Mouse (Mus musculus) layer of hippocampus, adult 9-11 months (tissue): ENCODE results near the gene Fntb.

ENCODE experiments used
- DNase-seq: peaks from one replicate; pipeline ENCODE4 v3.0.0; 2022

Gene Fntb

DNA sequence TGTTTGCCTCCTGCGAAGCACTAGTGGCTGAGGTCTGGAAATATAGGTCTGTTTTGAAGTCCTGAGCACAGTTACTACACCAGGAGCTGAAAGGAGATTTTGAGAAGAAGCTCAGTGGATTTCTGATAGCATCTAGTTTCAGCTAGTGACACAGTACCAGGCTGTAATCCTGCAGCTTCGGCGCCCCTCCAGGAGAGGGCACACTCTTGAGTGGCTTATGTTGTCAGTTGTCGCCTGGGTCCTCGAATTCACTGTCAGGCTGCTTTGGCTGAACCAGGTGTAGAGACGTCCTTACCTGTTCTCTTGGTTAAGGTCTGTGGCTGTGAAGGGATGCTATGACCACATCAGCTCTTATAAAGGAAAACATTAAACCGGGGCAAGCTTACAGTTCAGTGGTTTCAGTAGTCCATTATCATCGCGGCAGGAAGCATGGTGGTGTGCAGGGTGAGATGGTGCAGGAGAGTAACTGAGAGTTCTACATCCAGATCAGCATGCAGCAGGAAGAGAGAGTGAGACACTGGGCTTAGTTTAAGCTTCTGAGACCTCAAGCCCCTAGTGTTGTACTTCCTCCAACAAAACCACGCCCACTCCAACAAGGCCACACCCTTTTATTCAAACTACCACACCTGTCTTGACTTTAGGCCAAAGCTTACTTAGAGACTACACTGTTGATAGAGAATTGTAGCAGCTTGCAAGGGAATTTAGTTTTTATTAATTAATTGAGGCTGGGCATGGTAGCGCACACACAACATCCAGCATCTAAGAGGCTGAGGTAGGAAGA, 124.2 kb downstream of the Fntb start:
- DNase-seq = no peak

DNA sequence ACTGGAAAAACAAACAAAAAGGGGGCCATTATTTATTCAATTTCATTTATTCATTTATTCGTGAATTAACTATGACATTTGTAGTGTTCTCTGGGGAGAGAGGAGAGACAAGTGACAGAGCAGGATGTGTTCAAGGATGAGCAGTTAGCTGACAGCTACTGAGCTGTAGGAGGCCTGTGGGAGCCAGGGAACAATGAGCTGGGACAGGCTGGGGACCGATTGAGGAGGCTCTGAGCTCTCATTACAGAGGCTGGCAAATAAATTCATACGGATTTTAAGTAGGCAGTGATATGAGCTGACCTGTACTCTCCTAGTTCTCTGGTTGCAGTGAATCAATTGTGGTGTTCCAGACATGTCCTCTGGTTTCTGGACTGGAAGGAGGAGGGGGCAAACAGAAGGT, 125.8 kb downstream of the Fntb start:
- no peak for DNase-seq

DNA sequence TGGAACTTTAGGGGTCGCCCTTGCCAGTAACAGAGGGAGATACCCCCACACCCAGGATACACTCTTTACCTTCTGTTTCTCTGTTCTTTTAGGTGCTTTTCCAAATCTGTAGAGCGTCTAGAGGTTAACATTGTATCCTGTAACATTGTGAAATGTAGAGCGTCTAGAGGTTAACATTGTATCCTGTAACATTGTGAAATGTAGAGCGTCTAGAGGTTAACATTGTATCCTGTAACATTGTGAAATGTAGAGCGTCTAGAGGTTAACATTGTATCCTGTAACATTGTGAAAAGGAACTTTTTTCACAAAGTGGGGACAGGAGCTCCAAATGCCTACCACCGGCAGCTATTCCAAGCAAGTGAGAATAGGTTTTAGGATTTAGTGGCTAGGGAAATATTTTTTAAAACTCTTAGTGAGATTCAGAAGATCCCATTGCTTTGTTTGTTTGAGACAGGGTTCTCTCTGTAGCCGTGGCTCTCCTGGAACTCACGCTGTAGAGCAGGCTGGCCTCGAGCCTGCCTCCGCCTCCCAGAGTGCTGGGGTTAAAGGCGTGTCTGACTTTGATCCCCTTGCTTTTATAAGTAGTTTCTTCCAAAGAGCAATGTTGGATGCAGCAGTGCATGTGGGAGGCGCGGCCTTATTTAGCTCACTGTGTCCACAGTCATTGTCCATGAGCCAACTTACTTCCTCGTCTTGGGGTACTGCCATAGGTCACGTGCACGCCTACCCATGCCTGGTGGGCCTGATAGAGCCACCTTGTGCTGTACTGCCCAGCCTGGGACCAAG, 127.7 kb downstream of the Fntb start:
- DNase-seq = no peak

DNA sequence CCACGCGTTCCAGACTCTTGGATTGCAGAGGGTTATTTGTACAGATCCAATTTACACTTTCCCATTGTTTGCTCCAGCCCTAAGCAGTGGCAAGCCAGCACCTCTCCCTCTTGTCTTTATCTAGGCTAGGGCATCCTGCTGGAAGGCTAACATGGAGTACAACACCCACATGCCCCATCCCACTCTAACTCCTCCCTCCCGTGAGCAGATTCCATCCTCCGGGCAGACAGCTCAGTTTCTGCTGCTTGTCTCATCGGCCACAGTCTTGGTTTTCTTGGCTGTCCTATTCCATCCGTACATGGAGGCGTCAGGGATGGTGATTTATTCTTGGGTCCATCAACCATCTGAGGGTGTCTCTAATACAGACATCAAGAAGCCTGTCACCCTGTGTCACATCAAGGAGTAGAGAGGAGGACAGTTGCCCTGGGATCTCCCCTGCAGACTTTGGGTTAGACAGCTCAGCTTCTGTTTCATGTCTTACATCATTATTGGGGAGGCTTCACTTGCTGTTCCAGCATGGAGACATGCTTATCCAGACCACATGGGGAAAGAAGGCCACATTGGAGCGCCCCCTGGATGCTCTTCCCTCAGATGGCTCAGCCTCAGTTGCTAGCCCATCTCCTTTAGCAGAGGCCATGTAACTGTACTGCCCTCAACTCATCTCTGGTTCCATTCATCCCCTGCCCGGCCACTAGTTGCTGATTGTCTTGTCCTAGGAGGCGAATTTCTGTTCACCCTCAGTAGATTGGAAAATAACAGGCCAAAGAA, 129.6 kb downstream of the Fntb start:
- no peak for DNase-seq

DNA sequence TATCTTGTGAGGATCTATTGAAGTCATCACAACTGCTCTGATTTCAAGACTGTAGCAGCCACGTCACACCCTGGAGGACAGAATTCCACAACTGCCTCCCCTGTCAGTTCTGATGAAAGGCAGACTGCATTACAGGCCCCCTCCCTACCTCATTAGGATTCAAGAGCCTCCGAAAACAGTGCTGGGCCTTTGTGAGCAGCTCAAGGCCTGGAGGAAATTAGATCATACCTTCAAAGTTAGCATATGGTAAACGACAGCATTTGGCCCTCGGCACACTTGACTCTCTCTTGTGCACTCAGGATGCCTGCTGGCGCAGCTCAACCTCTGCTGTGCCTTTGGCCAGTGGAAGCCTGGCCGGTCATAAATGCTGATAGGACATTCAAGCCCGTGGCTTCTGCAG, 130.4 kb downstream of the Fntb start:
- DNase-seq = no peak

DNA sequence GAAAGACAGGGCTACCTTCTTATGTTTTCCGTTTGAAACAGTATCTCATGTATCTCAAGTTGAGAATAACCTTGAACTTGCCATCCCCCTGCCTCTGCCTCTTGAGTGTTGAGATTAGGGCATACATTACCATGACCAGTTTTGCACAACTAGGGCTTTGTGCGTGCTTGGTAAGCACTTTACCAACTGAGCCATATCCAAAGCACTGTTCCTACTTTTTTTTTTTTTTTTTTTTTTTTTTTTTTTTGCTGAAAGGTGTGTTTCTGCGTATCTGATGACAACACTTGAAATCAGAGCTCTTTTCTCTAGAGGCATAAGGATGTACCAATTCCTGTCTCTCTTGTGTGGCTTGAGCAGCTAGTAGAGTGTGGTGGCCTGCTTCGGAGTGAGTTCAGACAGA, 131.2 kb downstream of the Fntb start:
- DNase-seq = no peak

DNA sequence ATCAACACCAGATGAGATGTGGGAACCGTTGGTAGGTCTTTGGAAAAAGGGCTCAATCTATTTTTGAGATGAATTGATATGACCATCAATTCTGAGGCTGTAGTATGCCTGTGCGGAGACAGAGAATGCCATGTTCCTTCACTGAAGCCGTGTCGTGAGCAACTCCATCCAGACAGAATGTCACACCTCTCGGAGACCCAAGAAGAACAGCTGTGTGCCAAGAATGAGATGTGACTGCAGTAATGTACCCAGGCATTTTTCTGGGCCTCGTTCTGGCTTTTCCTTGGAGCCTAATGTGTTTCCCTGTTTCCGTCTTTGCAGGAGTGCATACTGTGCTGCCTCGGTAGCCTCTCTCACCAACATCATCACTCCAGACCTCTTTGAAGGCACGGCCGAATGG, 131.6 kb downstream of the Fntb start:
- DNase-seq = no peak

DNA sequence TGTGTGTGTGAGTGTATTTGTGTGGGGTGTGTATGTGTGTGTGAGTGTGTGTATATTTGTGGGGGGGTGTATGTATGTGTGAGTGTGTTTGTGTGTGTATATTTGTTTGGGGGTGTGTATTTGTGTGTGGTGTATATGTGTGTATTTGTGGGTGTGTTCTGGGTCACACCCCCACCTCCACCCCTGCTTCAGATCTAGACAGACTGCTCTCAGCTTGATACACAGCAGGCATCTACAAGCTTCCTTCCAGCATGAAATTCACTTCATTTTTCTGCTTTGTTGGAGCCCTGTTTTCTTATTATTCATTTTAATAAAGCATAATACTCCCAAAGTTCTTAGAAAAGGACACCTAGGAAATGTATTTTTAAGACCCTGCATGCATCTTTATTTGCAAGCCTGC, 132.8 kb downstream of the Fntb start:
- no peak for DNase-seq

DNA sequence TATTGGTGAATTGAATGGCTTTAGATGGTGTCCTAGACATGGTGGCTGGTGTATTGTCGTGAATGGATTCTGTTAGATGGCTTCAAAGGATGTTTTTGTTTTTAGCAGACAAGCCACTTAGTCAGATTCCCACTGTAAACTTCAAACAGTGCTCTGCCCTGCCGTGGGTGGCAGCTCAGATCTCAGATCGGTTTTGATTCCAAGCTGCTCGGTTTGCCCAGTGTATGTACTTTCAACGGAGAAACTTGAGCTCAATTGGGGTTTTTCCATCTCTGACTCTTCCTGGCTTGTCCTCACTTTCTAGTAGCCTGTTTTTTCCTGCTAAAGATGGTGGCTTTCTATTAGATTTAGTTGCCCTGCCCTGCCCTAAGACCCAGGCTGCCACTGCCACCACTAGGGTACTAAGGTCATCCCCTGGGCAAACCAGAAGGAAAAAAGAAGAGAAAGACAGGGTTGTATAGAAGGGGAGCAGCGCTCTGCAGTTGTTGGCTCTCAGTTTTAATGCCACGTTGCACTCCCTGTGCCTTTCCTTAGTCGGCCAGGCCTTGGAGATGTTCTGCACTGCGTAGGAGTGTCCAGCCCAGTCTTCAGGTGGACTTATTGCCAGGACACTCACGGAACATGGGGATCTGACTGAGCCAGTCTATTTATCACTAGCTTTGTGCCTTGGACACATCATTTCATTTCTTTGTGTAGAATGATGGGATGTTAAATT, 134.0 kb downstream of the Fntb start:
- DNase-seq = no peak

DNA sequence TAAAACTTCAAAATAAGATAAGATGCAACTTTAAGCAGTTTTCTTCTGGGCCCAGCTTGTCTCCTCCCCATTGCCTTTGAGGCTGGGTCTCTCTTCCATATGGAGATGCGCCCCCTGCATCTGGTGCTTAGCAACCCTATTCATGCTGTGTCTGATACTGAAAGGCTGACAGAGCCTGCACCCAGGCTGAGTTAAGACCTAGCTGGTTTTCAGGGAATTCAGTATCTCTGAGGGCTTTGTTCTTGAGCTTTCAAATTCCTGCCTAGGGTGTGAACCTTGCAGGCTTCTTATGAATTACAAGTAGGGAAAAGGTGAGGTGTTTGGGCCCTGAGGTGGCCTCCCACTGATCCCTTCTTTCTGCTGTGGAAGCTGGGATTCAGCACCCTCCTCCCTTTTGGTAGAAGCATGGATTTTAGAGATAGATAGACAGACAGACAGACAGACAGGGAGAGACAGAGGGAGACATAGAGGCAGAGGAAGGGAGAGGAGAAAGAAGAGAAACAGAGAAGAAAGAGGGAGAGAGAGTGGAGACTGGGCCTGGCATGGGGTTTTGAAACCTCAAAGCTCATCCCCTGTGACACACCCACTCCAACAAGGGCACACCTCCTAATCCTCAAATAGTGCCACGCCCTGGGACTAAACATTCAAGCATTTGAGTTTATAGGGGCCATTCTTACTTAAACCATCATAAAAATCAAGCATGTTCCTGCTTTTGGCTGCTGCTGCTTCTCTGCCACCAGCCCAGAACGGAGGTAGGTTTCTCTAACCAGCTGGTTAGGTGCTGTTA, 136.3 kb downstream of the Fntb start:
- DNase-seq = no peak

DNA sequence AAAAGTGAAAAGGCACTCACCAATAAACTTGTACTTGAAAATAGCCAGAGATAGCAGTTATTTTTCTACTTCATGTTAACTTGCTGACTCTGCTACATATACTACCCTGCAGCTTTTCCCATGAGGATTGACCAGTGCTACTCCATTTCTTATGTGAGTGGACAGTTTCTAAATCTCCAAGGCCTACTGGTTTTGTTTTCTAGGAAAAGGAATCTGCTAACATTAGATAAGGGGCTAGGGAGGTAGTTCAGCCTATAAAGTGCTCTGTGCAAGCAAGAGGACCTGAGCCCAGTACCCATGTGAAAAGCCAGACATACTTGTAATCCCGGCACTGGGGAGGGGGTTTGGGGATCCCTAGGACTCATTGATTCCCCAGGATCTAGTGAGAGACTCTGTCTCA, 140.9 kb downstream of the Fntb start:
- no peak for DNase-seq

DNA sequence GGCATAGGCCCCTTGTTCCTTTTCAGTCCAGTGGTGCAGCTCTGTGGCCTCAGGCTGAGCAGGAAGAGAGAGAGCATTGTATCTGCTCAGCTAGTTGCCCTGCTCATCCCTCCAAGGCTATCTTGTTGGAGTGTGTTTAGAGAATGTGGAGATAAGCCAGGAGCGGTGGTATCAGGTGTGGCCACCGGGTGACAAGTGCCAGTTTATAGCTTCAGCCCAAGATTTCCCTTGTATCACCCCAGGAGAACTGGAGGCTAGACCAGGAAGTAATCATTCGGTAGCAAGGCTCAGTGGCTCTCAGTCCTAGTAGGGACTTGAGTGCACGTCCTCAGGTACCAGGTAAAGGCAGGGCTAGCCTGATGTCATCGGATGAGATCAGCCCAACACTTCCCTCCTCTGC, 143.8 kb downstream of the Fntb start:
- DNase-seq = no peak

DNA sequence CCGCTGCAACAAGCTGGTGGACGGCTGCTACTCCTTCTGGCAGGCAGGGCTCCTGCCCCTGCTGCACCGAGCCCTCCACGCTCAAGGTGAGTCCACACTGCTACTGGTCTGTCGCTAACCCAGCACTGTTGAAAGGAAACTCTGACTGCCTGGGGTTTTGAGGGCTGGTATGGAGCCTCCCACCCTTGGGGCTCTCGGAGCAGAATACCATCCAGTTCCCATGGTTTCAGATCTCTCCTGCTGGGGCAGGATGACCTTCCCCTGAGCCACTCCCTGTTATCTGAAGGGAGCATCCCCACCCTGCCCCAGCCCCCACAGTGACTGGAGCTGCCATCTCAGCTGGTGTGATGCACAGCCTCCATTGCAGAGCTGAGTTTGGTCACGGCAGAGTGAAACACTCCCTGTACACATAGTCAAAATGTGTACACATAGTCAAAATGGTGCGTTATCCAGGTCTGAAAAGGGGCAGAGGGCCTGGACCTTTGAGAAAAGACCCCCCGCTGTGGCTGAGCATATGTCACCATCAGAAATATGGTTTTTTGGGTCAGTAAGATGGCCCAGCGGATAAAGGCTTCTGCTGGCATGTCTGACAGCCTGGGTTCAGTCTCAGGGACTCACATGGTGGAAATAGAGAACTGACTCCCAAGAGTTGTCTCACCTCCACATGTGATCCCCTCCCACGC, 145.0 kb downstream of the Fntb start:
- DNase-seq = no peak

DNA sequence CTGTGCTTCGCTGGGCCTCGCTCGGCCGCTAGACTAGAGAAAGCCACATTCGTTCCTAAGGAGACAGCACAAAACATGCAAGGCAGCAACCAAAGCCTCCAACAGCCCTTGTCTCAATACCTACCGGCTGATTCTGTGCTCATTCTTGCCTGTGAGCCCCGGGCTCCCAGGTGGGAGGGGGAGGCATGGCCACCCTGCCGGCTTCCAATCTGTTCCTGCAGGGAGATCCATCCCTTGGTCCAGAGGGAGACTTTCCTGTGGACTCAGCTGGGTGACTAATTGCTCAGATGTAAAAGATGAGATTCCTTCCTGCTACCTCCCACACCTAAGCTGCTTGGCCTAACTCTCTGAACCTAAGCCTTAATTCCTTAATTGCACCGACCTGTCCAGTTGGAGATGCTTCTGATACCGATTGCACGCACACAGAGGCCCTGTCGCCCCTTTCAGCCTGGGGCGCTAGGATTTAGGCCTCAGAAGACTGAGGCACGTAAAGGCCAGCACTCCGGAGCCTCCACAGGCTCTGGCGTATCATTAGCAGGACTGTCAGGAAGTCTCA, 145.9 kb downstream of the Fntb start:
- no peak for DNase-seq

DNA sequence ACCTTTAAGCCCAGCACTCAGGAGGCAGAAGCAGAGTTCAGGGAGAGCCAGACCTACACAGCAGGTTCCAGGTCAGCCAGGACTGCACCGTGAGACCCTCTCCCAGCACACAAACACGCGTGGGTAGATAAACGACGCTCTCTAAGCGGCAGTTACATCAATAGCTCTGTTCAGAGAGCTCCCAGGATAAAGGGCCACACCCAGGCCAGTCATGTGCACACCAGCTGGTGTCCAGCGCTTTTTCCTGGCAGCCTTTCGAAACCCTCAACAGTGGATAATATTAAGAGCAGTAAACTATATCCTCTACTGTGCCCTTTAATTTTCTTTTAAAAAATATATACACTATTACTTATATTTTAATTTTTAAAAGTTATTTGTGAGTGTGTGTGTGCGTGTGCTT, 146.8 kb downstream of the Fntb start:
- no peak for DNase-seq

DNA sequence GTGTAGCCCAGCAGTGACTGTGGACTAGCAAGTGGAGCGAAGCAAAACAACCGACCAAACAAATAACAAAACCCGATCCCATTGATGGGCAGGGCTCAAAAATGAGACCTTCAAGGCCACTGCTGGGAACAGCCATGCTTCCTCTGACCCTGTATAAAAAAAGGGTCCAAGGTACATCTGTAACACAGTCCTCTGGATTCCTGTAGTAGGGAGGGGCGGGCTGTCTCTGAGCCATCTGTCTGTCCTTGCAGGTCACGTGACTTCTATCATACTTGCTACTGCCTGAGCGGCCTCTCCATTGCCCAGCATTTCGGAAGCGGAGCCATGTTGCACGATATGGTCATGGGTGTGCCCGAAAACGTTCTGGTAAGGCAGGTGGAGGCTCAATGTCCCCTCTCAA, 150.8 kb downstream of the Fntb start:
- no peak for DNase-seq

DNA sequence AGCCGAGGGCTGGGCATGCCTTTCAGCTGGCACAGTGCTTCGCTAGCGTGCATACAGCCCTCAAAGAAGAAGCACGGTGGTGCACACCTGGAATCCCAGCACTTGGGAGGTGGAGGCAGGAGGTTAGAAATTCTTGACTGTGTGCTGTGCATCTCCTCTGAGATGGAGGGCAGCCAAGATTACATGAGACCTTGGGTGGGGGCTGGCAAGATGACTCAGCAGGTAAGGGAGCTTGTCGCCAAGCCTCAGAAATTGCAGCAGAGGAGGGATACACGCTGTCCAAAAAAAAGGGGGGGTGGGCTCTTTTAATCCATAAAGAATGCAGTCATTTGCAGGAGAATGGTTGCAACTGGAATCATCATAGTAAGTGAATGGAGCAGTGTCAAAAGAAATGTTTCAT, 152.7 kb downstream of the Fntb start:
- no peak for DNase-seq

DNA sequence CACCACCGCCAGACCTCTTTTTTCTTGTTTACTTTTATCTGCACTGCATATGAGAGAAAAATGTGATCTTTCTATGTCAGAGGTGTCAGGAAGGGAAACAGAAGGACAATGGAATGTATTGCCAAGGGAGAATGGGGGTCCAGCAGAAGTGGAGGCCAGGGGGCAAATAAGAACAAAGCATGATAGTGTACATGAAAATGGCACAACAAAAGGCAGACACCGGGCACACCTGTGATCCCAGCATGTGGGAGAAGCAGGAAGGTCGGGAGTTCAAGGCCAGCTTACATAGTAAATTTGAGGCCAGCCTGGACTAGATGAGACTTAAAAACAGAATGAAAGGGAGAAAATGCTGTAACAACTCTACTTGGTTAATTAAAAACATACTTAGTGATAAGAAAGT, 153.5 kb downstream of the Fntb start:
- no peak for DNase-seq

DNA sequence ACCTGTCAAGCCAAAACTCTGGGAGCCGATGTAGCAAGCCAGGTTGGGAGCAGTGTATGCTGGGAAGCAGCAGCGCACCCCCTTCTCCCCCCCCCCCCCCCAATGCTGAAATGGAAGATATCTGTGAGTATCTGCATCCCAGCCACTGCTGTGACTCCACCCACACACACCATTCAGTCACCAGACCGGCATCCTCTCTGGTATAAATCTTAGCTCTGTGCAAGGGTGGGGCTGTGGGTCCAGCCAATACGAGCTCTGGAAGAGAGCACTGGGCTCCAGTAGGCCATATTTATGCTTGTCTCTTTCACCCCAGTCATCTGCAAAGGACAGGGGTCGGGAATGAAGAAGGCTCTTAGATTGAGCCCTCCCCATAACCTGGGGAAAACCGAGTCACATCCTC, 155.0 kb downstream of the Fntb start:
- DNase-seq = no peak

DNA sequence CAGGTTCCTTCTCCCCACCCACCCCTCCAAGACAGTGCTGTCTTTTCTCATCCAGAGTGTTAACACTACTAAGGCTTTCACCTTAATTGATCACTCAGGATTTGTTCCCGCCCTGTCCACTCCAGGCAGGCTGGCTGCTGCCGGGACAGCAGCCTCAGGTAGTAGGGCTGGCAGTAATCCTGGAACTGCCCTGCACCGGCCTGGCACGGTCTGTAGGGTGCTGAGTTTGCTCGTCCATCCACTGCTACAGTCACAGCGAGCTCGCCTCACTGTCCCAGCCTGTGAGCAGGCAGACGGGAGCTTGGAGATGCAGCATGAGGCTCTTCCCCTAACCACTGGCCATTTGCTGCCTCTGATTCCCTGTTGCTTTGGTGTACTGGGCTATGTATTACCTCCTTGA, 155.6 kb downstream of the Fntb start:
- DNase-seq = no peak

DNA sequence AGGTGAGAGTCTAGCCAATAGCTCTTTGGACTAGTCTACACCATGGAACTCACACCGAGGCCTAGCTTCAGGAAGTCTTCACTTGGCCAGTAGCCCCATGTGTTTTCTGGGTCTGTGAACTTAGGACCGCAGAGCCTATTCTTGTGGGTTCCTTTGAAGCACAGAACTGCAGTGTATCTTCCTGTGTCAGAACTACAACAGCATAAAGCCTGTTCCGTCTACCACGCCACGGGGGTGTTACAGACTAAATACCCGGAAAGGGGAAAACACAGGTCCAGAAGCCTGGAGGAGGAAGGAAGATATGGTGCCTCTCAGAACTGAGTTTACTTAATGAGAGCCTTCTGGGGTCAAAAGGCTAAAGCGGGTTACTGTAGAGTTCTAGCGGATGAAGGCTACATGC, 157.7 kb downstream of the Fntb start:
- DNase-seq = no peak
